Mouse (Mus musculus): ENCODE data around the gene Gm49325. TPM values are rescaled to one million over a fixed set of nuclear protein-coding genes. Genes with fewer than 3 reads are reported as not detected.

Gm49325 gene
- polyA plus RNA-seq (2017; shearing (Covaris generic)): 1 to 10 TPM in 1 of 2 experiments, not detected in 1; 3.0 TPM

DNA sequence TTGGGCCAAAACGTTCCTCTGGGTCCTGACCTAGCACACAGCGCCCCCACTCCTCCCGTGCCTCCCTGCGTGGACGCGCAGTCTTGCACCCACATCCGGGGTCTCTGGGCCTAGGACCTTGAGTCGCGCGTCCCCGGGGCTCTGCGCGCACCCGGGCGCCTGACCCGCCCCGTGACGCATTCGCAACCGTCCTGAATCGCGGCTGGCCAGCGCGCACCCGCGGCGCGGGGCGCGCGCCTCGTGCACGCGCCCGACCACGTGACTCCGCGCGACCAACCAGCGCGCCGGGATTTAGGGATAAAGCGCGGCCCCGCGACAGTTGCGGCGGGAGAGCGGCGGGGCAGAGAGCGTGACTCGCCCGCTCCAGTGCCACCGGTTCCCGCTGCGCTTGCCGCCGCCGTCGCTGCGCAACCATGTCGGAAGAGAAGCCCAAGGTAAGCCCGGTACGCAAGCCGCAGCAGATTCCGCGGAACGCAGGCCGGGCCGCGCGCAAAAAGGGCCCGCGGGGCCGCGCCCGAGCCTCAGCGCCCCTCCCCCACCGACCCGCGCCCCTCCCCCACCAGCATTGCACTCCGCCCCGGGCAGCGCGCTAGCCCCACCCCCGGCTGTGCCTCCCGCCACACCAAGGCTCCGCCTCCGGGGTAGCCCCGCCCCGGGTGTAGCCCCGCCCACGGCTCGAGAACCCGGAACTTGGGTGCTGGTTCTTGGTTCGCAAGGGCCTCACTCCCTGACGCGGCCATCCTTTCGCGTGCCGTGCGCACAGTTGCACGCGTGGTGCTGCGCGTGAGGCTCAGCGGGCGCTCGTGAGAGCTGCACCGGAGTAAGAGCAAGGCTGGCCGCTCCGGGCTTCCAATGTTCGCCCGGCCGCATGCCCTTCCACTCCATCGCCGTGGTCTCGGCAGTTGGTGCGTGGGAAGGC, at the start of gene Gm49325, which contains the start of gene Sumo3:
Gene Gm49325 (plus strand): TSS at position 290 of the 919 bp plus-strand sequence.
Gene Sumo3 (plus strand): TSS at position 190 of the 919 bp plus-strand sequence.
- ATAC-seq: peak; percentile 78

DNA sequence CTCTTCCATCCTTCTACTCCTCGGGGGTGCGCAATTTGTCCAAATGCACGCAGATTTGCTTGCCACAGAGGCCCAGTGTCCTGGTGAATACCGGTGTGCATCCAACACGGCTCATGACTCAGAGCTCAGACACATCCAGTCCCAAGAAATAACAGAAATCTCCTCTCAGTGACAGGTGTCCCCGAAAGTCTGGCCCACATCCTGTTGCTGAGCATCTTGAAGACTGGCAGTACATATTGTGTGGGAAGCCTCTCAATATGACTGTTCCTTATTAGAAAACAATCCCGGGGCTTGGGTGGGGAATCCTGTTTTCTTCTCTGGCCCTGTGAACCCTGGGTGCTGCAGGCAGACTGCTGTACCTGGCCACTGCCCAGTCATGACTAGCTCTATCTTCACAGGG, 49.4 kb upstream of the Gm49325 start:
- peak; percentile 81 for ATAC-seq

- no peak for ATAC-seq
Measured at GRCm38 (mm10) chr10:77557641-77558040, 48.4 kb upstream of the Gm49325 start.

GRCm38 (mm10) chr10:77560090-77560489, 45.9 kb upstream of the Gm49325 start:
- no peak for ATAC-seq

GRCm38 (mm10) chr10:77560830-77561229, 45.2 kb upstream of the Gm49325 start:
- no peak for ATAC-seq

DNA sequence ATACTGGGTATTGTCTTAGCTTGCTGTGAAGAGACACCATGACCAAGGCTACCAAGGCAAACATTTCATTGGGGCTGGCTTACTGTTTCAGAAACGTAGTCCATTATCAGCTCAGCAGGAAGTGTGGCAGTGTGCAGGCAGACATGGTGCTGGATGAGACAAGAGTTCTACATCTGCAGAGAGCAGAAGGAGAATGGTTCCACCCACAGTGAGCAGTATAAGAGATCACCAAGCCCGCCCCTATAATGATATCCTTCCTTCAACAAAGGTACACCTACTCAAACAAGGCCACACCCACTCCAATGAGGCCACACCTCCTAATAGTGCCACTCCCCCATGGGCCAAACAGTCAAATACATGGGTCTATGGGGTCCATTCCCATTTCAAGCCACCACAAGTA, 44.5 kb upstream of the Gm49325 start:
- ATAC-seq: no peak

DNA sequence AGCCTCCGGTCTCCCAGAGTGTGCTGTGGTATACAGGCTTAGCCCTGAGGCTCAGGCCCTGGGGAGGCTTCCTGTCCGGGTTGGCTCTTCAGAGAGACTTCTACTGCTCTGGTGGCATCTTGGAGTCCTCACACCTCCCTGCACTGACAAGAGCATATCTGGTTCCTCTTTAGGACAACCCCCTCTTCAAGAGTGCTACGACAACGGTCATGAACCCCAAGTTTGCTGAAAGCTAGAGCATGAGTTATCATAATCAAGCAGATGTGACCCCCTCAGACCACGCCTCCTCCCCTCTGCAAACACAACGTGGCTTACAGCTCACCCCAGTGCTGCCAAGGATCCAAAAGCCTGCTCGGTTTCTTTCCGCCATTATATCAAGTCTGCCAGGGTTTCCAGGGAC, 41.0 kb upstream of the Gm49325 start:
- no peak for ATAC-seq

DNA sequence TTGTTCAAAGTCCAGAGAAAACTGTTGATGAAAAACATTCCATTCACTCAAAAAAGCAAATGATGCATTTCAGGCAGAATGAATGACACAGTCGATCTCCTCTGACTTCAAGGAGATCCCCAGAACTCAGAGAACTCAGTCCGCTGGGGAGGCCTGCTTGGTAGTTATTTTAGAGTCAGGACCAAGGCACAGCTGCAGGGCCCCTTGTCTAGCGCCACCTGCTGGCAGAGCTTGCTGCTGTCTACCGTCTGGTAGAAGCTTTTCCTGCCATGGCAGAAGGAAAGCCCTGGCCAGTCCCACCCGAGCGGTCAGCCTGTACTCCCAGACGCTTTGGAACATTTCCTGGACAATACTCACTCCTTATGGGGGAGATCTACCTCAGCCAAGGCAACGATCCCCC, 39.3 kb upstream of the Gm49325 start:
- peak; percentile 82 for ATAC-seq

- ATAC-seq: no peak
Measured at GRCm38 (mm10) chr10:77569481-77569880, 36.5 kb upstream of the Gm49325 start.

GRCm38 (mm10) chr10:77569973-77570658, 35.9 kb upstream of the Gm49325 start:
- ATAC-seq: no peak

- ATAC-seq: peak; percentile 32
Measured at GRCm38 (mm10) chr10:77572225-77572624, 33.8 kb upstream of the Gm49325 start.

- ATAC-seq: no peak
Measured at GRCm38 (mm10) chr10:77573162-77573561, 32.8 kb upstream of the Gm49325 start.

DNA sequence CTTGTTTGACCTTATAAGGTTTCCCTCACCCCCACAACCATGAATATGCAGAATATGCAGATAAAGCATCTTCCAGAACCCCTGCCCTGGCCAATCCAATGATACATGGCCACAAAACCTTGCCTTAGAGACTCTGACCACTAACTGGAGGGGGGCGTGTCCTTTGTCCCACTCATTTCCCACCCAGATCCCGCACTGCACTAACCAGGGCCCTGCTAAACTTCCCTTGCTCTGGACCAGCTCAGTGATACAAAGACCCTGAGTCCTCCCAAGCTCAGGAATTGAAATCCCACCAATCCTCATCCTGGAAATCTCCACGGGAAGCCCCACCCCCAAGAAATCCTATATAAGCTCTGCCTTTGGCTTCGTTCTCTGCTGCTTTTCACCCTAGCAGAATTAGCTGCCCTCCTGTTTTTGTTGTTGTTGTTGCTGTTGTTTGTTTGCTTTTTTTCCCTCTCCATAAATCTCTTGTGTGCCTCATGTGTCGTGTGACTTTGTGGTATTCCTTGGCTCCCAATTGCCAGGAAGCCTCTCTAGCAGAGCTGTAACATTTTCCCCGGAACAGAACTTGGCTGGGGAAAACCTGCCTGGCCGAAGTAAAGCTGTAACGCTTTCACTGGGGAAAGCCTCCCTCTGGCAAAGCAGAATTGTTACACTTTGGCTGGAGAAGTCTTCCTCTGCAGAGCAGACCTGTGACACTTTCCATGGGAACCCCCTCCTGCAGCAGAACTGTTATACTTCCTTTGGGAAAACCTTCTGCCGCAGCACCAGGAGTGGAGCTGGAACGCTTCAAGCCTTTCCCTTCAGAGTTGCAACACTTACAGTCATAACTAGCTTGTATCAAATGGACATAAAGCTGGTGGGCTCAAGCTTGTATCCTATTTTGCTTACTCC, 25.7 kb upstream of the Gm49325 start:
- no peak for ATAC-seq

GRCm38 (mm10) chr10:77581023-77581407, 25.0 kb upstream of the Gm49325 start:
- peak; percentile 3 for ATAC-seq

- ATAC-seq: peak; percentile 93
Measured at GRCm38 (mm10) chr10:77581408-77582284, 24.4 kb upstream of the Gm49325 start, which contains the start of gene Pttg1ip. Gene Pttg1ip (plus strand): TSS chr10:77581720.

GRCm38 (mm10) chr10:77582285-77582618, 23.7 kb upstream of the Gm49325 start:
- ATAC-seq: peak; percentile 5

DNA sequence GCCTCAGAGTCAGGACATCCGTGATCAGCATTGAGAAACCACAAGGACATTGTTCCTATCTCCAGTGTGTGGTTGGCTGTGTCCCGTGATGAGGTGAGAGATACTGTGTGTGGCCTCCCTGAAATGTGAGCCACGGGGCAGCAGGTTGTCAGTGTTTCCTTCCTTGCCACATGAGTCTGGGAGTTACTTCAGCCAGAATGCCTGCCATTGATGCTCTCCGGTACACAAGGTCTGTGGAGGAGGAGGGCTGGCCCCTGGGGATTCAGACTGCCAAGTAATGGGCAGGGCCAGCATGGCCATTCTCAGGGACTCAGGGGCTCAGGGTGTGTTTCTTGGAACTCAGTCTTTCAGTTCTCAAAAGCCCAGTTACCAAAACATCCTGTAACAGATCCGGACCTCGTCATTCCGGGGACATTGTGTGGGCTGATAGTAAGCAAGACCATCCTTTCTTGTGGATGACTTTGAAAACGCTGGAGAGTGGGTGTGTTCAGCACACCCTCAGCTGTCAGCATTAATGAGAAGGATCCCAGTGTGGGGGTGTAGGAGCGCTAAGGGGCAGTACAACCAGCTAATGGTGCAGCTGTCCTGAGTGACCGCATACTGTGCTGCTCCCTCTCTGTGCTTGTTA, 22.1 kb upstream of the Gm49325 start:
- no peak for ATAC-seq

GRCm38 (mm10) chr10:77586637-77587036, 19.4 kb upstream of the Gm49325 start:
- ATAC-seq: no peak

DNA sequence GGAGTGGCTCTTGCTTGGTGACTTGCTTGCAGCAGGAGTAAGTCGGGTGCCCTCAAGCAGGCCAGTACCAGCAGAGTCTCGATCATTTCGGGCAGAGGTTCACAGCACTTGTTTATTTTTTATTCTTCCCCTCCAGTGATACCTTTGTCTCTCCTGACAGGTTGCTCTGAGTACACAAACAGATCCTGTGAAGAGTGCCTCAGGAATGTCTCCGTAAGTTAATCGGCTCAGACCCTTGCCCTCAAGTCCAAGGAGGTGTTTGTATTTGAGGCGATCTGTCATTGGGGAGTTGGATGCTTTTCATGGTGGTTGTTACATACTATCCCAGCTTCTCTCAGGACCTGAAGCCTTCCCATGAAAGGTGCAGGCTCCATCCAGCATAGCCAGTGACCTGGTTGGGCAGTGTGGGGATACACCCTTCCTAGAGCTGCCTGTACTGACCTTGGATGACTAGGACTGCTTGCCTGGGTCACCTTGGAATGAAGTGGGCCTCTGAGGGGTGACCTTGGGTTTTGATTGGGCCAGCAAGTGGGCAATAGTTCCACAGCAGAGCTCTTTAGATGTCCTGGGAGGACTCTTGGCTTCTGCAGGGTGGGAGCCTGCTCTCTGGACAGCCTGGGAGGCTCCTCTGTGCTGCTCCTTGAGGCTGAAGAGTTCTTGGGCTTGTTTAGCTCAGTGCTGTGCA, 18.8 kb upstream of the Gm49325 start:
- ATAC-seq: no peak

DNA sequence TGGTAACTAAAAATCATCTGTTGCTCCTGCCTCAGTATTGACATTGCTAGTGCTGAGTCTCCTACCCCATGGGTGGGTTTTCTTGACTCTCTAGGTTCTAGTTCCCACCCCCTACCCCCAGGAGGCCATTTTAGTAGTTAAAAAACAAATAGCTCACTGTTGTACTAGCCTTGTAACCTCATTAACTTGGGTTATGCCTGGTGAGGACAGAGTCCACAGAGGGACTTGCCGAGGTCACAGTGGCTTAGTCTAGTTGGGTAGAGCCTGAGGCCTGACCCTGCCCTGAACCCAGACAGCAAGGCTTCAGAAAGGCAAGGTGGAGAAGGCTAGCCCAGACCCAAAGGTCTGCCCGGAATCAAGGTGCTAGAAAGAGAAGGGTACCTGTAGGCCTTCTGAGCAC, 18.0 kb upstream of the Gm49325 start:
- ATAC-seq: no peak

DNA sequence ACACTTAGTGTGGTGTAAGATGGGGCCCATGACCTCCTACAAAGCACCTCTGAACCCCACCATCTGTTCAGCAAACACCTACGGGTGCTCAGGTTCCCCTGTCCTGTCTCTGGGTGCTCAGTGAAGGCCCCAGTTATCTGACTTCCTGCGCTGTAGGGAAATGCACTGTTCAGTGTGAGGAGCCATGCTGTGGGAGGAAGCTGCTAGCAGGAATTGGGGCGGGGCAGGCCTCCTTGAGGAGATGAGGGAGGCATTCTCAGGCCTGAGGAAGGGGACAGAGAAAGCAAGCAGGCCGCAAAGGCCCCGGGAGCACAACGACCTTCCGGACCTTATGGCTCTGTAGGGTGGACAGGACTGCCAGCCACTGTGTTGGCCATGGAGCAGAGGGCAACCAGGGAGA, 16.9 kb upstream of the Gm49325 start:
- ATAC-seq: no peak
